Mouse (Mus musculus) stomach, postnatal 0 days (tissue): ENCODE measurements at regions not wholly inside any gene's neighbourhood (a gene's known extent, or its start where the extent isn't known, plus 50 kb on each side); places are given as distances from the start of the nearest gene placed in this dataset.

Experiments used
- CTCF ChIP-seq: IDR thresholded peaks from 2 replicates; pipeline ENCODE4 v1.5.1; 2016; ENCODE audit warnings: antibody characterized with exemption, low read depth, mild to moderate bottlenecking, moderate library complexity
- EP300 ChIP-seq: optimal IDR thresholded peaks from 2 replicates; pipeline ENCODE3; 2016; ENCODE audit warnings: antibody characterized with exemption

- no peak for TF ChIP-seq CTCF
- no peak for TF ChIP-seq EP300
These were observed 153.5 kb downstream of the Ankrd50 start for GRCm38 (mm10) chr3:38331169-38331568.
